In the genomic region with DNA sequence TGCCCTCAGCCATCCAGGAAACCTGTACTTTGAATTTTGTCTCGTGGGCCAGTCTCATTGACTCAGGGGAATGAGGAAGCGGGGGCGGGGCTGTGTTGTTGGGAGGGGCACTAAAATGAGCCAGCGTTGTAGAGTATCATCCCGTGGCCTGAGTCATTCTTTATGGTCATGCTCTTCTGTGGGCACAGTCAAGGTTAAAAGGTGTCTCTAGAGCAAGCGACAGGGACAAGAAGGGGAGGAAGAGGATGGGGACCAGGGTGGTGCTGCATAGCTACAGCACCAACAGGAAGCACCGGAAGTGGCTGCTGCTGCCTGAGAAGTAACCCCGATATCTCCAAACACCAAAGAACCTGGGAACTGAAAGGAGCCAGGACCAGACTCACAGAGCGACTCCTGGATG, we compare ENCODE assay signal across 15 mouse cellular contexts. TPM values are rescaled to one million over a fixed set of nuclear protein-coding genes. Genes with fewer than 3 reads are reported as not detected.
A peak's percentile ranks its signal among the peaks of the same experiment; 100 is the strongest.
DNase-seq lines count a peak whose midpoint lies in the region; ATAC-seq and TF ChIP-seq lines count a peak whose summit lies in the region.
"Had no signal": no experiment of that assay in that cellular context is flagged by ENCODE, and none has a peak within 500 bp of the region (broad histone marks: within the 10 kb centered on the region; RNA-seq: fewer than 3 reads in every experiment).

No protein-coding gene starts in this region.

- H3K9ac ChIP-seq in heart, embryonic 11.5 days (ENCODE audit: low read depth, low read length), result peak overlapping the region; percentile 17; the same call in 1 of the 2 replicates
- H3K9ac ChIP-seq in CH12.LX (ENCODE audit: insufficient read depth, low read depth), result no peak overlapping the region
- H3K9ac ChIP-seq in forebrain, embryonic 14.5 days (ENCODE audit: low read length), result no peak overlapping the region
- H3K9ac ChIP-seq: embryonic facial prominence, embryonic 15.5 days; hindbrain, embryonic 14.5 days; liver, embryonic 13.5 days had no signal

- dilution Hi-C loops in CH12.LX (cut with MboI; ENCODE audit: extremely low pct_ligation_motif_present, extremely low pct_unique_long_range_greater_than_20kb, low sequenced_read_pairs), result no loop called here

- H3K27ac ChIP-seq in heart, embryonic 11.5 days (ENCODE audit: low read depth, low read length), result no peak overlapping the region
- H3K27ac ChIP-seq in CH12.LX (ENCODE audit: insufficient read depth, low read depth), result no peak overlapping the region
- H3K27ac ChIP-seq in bone marrow macrophage, adult 2 months (ENCODE audit: insufficient read depth, low read depth, low read length), result no peak overlapping the region
- H3K27ac ChIP-seq in forebrain, embryonic 14.5 days (ENCODE audit: low read depth, low read length), result no peak overlapping the region
- no peak overlapping the region for H3K27ac ChIP-seq in cerebellum, adult 2 months (ENCODE audit: insufficient read depth, low read length)
- H3K27ac ChIP-seq: embryonic facial prominence, embryonic 15.5 days; heart, adult 2 months; hindbrain, embryonic 14.5 days; liver, embryonic 13.5 days had no signal

- no peaks in the 10 kb centered on the region for H3K9me3 ChIP-seq in heart, embryonic 11.5 days (replicated peaks; ENCODE audit: control insufficient read depth, low read length)
- H3K9me3 ChIP-seq in CH12.LX (replicated peaks; ENCODE audit: low read length), result peaks cover 6% of the 10 kb centered on the region
- no peaks in the 10 kb centered on the region for H3K9me3 ChIP-seq in forebrain, embryonic 14.5 days (replicated peaks; ENCODE audit: control insufficient read depth, low read length)
- H3K9me3 ChIP-seq: embryonic facial prominence, embryonic 15.5 days; liver, embryonic 13.5 days had no signal

- no peak for ATAC-seq in heart, embryonic 11.5 days (replicated peaks; ENCODE audit: insufficient number of reproducible peaks, low FRiP score, low TSS enrichment)
- ATAC-seq in forebrain, embryonic 14.5 days, result no peak

- WGBS in heart, embryonic 11.5 days (ENCODE audit: insufficient replicate concordance), result 57% methylated on average over 9 of the region's 9 CpGs
- WGBS in forebrain, embryonic 14.5 days, result 91% methylated on average over 9 of the region's 9 CpGs
- 80% methylated on average over 9 of the region's 9 CpGs for WGBS in cerebellum, adult 2 months

- TF ChIP-seq POLR2A in CH12.LX (IDR thresholded peaks at IDR 0.05; ENCODE audit: low read depth, low read length), result no peak
- TF ChIP-seq POLR2A in bone marrow macrophage, adult 2 months (IDR thresholded peaks at IDR 0.05; ENCODE audit: borderline replicate concordance, low read depth, low read length), result no peak
- TF ChIP-seq POLR2A in cerebellum, adult 2 months (IDR thresholded peaks at IDR 0.05; ENCODE audit: borderline replicate concordance, insufficient read depth, low read length), result no peak

- TF ChIP-seq EP300 in CH12.LX (IDR thresholded peaks at IDR 0.05; ENCODE audit: low read length), result no peak

- peaks cover 18% of the 10 kb centered on the region for H3K4me1 ChIP-seq in heart, embryonic 11.5 days (ENCODE audit: control insufficient read depth, insufficient read depth, low read length)
- peaks cover 9 to 19% of the 10 kb centered on the region in 2 experiments for H3K4me1 ChIP-seq in CH12.LX (ENCODE audit: control insufficient read depth in 1 of 2, insufficient read depth in 2 of 2)
- H3K4me1 ChIP-seq in bone marrow macrophage, adult 2 months (ENCODE audit: control insufficient read depth, insufficient read depth, low read length), result peaks cover 4% of the 10 kb centered on the region
- H3K4me1 ChIP-seq in forebrain, embryonic 14.5 days (ENCODE audit: control insufficient read depth, insufficient read depth, low read length), result peaks cover 2% of the 10 kb centered on the region; the same call in 1 of the 2 replicates
- H3K4me1 ChIP-seq in cerebellum, adult 2 months (ENCODE audit: control insufficient read depth, insufficient read depth, low read length), result no peaks in the 10 kb centered on the region
- H3K4me1 ChIP-seq: liver, embryonic 13.5 days had no signal

- in situ Hi-C loops in CH12.LX (cut with MboI; ENCODE audit: low pct_ligation_motif_present, low pct_unique_long_range_greater_than_20kb, low sequenced_read_pairs), result no loop called here

- H3K79me2 ChIP-seq in CH12.LX (replicated peaks; ENCODE audit: control insufficient read depth, extremely low read depth, insufficient read depth, poor library complexity, severe bottlenecking), result no peaks in the 10 kb centered on the region

- no peak for TF ChIP-seq RAD21 in CH12.LX (IDR thresholded peaks at IDR 0.05; ENCODE audit: low read depth, low read length)

- H3K4me3 ChIP-seq in heart, embryonic 11.5 days (ENCODE audit: low read depth, low read length), result no peak overlapping the region
- H3K4me3 ChIP-seq in CH12.LX (replicated peaks in 1 of 3; ENCODE audit: low read depth in 2 of 3, low read length in 2 of 3, poor library complexity in 1 of 3), result no peak overlapping the region
- H3K4me3 ChIP-seq in bone marrow macrophage, adult 2 months (ENCODE audit: insufficient read depth, low read length), result peak overlapping the region; percentile 32; the same call in 1 of the 2 replicates
- H3K4me3 ChIP-seq in forebrain, embryonic 14.5 days (ENCODE audit: low read depth, low read length), result no peak overlapping the region
- no peak overlapping the region for H3K4me3 ChIP-seq in cerebellum, adult 2 months (replicated peaks; ENCODE audit: insufficient read depth, low read depth, low read length)
- H3K4me3 ChIP-seq: embryonic facial prominence, embryonic 15.5 days; heart, adult 2 months; liver, embryonic 13.5 days had no signal

- no peak for DNase-seq in heart, adult 9 months (ENCODE audit: low spot score in 2 of 2)
- DNase-seq in CH12.LX (ENCODE audit: extremely low read depth), result peak; percentile 31
- peak; percentile 48 for DNase-seq in naive thymus-derived CD4-positive, alpha-beta T cell, adult 2 months (ENCODE audit: low read depth)
- DNase-seq in forebrain, embryonic 14.5 days (ENCODE audit: low spot score), result no peak
- no peak for DNase-seq in cerebellum, adult 2 months
- DNase-seq in layer of hippocampus, adult 9-10 months (ENCODE audit: low spot score), result no peak
- DNase-seq: cerebellum, postnatal 36 days; heart, adult 2 months; liver, embryonic 13.5 days; lung, postnatal 36 days had no signal

- H3K36me3 ChIP-seq in heart, embryonic 11.5 days (ENCODE audit: control insufficient read depth, insufficient read depth, low read length), result no peaks in the 10 kb centered on the region
- no peaks in the 10 kb centered on the region for H3K36me3 ChIP-seq in CH12.LX (replicated peaks in 1 of 2; ENCODE audit: control insufficient read depth in 1 of 2, insufficient read depth in 1 of 2, low read length in 1 of 2)
- peaks cover 79% of the 10 kb centered on the region for H3K36me3 ChIP-seq in forebrain, embryonic 14.5 days (ENCODE audit: control insufficient read depth, insufficient read depth, low read length)
- H3K36me3 ChIP-seq: liver, embryonic 13.5 days had no signal

- no peaks in the 10 kb centered on the region for H3K27me3 ChIP-seq in heart, embryonic 11.5 days (ENCODE audit: control insufficient read depth, insufficient read depth, low read length)
- H3K27me3 ChIP-seq in CH12.LX (replicated peaks), result peaks cover 53% of the 10 kb centered on the region
- H3K27me3 ChIP-seq in forebrain, embryonic 14.5 days (replicated peaks; ENCODE audit: control insufficient read depth, insufficient read depth, low read length), result no peaks in the 10 kb centered on the region
- H3K27me3 ChIP-seq in cerebellum, adult 2 months (ENCODE audit: control insufficient read depth, insufficient read depth, low read length), result no peaks in the 10 kb centered on the region
- H3K27me3 ChIP-seq: embryonic facial prominence, embryonic 15.5 days; liver, embryonic 13.5 days had no signal

- no peak overlapping the region for H3K4me2 ChIP-seq in heart, embryonic 11.5 days
- H3K4me2 ChIP-seq in CH12.LX (ENCODE audit: insufficient read depth, low read depth, poor library complexity, severe bottlenecking), result no peak overlapping the region
- no peak overlapping the region for H3K4me2 ChIP-seq in forebrain, embryonic 14.5 days (ENCODE audit: low read length)
- H3K4me2 ChIP-seq: embryonic facial prominence, embryonic 15.5 days; hindbrain, embryonic 14.5 days; liver, embryonic 13.5 days had no signal

- TF ChIP-seq CTCF in CH12.LX (conservative IDR thresholded peaks at IDR 0.05 in 1 of 2, IDR thresholded peaks at IDR 0.05 in 1 of 2; ENCODE audit: low read depth in 2 of 2, low read length in 2 of 2), result no peak
- no peak for TF ChIP-seq CTCF in bone marrow macrophage, adult 2 months (IDR thresholded peaks at IDR 0.05; ENCODE audit: low read depth, low read length)
- TF ChIP-seq CTCF in cerebellum, adult 2 months (IDR thresholded peaks at IDR 0.05; ENCODE audit: borderline replicate concordance, insufficient read depth, low read depth, low read length), result no peak

TF ChIP-seq in CH12.LX, 34 proteins besides CTCF, POLR2A, EP300 and RAD21 (continues in another document):
- TF ChIP-seq MYC (IDR thresholded peaks at IDR 0.05; ENCODE audit: low read depth, low read length), result no peak
- TF ChIP-seq ZNF384 (IDR thresholded peaks at IDR 0.05; ENCODE audit: low read depth, low read length), result no peak
- TF ChIP-seq PAX5 (IDR thresholded peaks at IDR 0.05; ENCODE audit: low read length), result no peak
- TF ChIP-seq MXI1 (IDR thresholded peaks at IDR 0.05; ENCODE audit: low read depth, low read length), result no peak
- no peak for TF ChIP-seq NELFE (IDR thresholded peaks at IDR 0.05; ENCODE audit: low read depth, low read length)
- no peak for TF ChIP-seq JUN (IDR thresholded peaks at IDR 0.05; ENCODE audit: insufficient read depth, low read depth, low read length)
- TF ChIP-seq MAFK (IDR thresholded peaks at IDR 0.05; ENCODE audit: insufficient replicate concordance, low read length), result no peak
- no peak for TF ChIP-seq CHD1 (IDR thresholded peaks at IDR 0.05; ENCODE audit: low read depth, low read length)
- no peak for TF ChIP-seq BHLHE40 (IDR thresholded peaks at IDR 0.05; ENCODE audit: low read depth, low read length)
- TF ChIP-seq MAZ (IDR thresholded peaks at IDR 0.05; ENCODE audit: low read depth, low read length), result no peak
- no peak for TF ChIP-seq SIN3A (IDR thresholded peaks at IDR 0.05; ENCODE audit: low read length)
- no peak for TF ChIP-seq CHD2 (IDR thresholded peaks at IDR 0.05; ENCODE audit: low read length)
- no peak for TF ChIP-seq ETS1 (conservative IDR thresholded peaks at IDR 0.05; ENCODE audit: low read depth, low read length)
- no peak for TF ChIP-seq NRF1 (IDR thresholded peaks at IDR 0.05; ENCODE audit: low read depth, low read length)
- TF ChIP-seq TCF12 (IDR thresholded peaks at IDR 0.05; ENCODE audit: low read depth, low read length), result no peak

RNA-seq across cellular contexts. Expression of gene Mgat5b, which starts 31.2 kb away (rescaled TPM):
- 0.29 and 0.66 TPM in 2 replicates for polyA plus RNA-seq in heart, embryonic 11.5 days (2014; fragmentation: Nextera tagmentation; extraction: Ambion mirVana)
- not detected in 2 replicates for total RNA-seq in CH12.LX (2012; rRNA removed)
- total RNA-seq in CH12.LX (2014; rRNA removed), result not detected in 2 replicates
- polyA plus RNA-seq in CH12.LX (2012; ENCODE audit: insufficient read length, low read depth), result not detected in 2 replicates
- polyA plus RNA-seq in bone marrow macrophage, adult 2 months (2012; ENCODE audit: insufficient read depth, insufficient read length, missing spikeins), result not detected in 2 replicates
- 21.1 and 23.3 TPM in 2 replicates for polyA plus RNA-seq in forebrain, embryonic 14.5 days (2014; fragmentation: Nextera tagmentation; extraction: Ambion mirVana)
- 25.6 and 26.9 TPM in 2 replicates for polyA plus RNA-seq in cerebellum, adult 2 months (2012; rRNA removed)
- polyA plus RNA-seq: C2C12; liver, embryonic 13.5 days had no signal

Comparison
In these comparisons a context has a peak if more than half of its experiments do, and no peak if none do; other contexts are left out.
1. DNase-seq: peak in CH12.LX (single experiment) and naive thymus-derived CD4-positive, alpha-beta T cell, adult 2 months (single experiment); none in heart, adult 9 months (0 of 2), forebrain, embryonic 14.5 days (single experiment), cerebellum, adult 2 months (0 of 2) and layer of hippocampus, adult 9-10 months (single experiment).
2. RNA of gene Mgat5b, which starts 31.2 kb away (polyA plus RNA-seq): 25.6 to 26.9 TPM in cerebellum, adult 2 months and 21.1 to 23.3 TPM in forebrain, embryonic 14.5 days; 0.29 to 0.66 TPM in heart, embryonic 11.5 days, not detected in CH12.LX and not detected in bone marrow macrophage, adult 2 months; every median in the first group is over 10 times any median in the second.